Mouse (Mus musculus) skeletal muscle tissue, adult 2 months (tissue): ENCODE data around the gene Clic5.
A peak's percentile ranks its signal among the peaks of the same experiment; 100 is the strongest.
"Not testable (repeated sequence)": the region's sequence is repeated elsewhere in the genome, so short reads cannot be mapped to it uniquely, and the experiment has no call there.

Experiments used
- DNase-seq: peaks from one replicate; pipeline ENCODE4 v3.0.0-alpha.2; 2012; ENCODE audit warnings: low read depth, low spot score

The Clic5 gene

DNA sequence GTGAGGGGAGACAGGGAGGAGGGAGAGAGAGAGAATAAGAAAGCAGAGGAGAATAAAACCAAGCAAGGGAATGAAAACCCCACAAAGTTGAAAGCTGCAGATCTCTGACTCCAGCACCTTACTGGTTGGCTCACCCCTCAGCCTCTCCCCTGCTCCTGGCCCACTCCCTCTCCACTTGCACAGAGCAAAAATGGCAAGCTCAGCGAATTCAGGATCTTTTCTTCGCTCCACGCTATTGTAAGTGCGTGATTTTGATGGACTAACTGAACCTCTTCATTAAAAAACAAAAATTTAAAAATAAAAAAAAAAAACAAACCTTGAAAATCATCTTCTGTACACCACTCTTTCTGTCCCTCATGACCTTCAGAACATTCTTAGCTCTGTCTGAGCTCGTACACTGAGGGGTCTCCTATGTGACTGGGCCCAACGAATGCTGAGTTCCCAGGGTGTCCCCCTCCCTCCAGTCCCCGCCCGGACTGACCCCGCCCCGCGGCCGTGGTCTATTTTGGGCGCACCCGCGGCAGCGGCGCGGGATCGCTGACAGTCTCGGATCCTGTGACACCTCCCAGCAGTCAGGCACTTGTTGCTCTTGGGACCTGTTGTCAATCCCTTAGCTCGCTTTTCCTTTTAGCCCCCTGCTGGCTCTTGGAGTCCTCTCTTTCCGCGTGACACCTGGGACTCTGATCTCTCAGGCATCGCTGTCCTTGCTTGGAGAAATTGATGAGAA is at the start of gene Clic5:
Gene Clic5, plus strand, starts transcription at position 543 of the 727 bp plus-strand sequence.
- peak; percentile 89 for DNase-seq

DNA sequence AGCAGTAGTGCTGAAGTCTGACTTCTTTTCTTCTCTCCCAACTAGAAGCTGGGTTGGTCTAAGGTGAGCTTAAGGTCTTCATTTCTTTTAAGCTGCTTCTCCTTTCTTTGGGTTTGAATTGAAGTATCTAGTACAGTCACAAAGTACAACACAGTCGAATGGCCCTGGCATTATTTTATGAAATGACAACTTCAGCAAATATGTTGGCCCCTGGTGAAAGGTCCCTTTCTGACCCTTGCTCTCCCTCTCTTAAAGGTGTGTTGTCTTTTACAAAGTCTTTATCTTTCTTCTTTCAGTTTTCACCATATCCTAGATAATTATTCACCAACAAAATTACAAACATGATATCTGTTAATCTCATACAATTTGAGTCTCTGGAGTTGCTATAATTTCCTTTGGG is 42.6 kb upstream of the Clic5 start:
- DNase-seq: no peak

- DNase-seq: no peak
These were observed 40.1 kb upstream of the Clic5 start for GRCm38 (mm10) chr17:44148109-44148846.

DNA sequence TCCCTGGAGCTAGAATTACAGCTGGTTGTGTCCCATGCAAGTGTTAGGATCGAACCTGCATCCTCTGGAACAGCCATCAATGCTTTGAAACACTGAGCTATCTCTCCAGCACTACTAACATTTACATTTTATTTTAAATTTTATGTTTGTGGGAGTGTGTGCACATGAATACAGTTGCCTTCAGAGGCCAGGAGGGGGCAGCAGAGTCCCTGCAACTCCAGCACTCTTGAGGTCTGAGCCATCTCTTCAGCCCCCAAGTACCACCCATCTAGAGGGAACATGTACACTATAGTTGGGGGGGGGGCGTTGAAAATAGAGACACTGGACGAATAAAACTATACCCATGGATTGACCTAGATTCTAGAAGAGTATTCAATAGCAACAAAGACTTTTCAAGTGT is 37.3 kb upstream of the Clic5 start:
- DNase-seq: peak; percentile 55

DNA sequence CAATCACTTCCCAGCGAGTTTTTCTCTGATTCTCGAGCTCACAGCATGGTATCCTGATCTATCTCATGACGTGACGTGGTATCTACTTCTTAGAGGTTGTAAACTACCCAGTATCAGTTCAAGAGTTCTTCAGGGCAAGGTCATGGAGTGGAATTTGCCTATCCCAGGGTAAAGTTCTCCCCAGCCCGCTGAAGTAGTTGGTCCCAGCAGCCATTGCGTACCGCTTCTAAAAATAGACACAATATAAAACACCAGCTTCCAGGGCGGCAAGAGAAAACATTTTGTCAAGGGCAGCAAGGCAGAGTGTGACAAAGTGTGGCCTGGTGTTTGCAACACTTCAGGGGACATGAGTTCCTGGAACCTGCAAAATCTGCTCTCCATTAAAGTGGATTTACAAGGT is 36.5 kb upstream of the Clic5 start:
- peak; percentile 39 for DNase-seq

DNA sequence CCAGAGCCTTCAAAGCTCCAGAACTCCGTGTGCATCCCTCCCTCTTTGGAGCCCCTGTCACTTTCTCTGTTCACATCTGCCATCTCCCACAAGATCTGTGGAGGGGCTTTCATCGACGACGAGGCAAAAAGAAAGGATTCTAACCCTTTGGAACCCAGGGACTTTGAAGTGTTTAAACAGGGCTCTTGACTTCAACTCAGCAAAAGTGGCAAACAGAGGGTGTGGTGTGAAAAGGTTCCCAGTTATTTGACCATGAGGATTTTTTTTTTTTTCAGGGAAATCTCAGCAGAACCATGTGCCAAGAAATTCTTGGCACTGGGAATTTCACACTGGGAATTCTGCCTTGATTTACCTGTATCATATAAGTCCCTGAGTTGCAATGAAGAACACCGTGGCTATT is 34.5 kb upstream of the Clic5 start:
- no peak for DNase-seq

DNA sequence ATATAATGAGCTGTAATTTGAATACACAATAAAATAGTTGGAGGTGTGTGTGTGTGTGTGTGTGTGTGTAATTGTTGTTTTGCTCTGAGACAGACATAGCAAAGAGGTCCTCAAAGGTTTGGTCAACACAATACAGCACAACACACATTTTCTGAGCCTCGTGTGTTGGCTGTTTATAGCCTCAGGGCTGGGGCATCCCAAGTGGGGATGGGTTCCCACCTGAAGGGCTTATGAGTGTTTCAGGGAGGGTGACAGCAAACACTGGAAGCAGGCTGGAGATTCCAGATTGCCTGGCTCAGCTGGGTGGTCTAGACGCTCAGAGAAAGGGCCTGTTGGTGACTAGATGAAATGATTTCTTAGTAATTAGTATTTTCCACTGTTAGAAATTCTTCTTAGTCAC is 33.2 kb upstream of the Clic5 start:
- no peak for DNase-seq

DNA sequence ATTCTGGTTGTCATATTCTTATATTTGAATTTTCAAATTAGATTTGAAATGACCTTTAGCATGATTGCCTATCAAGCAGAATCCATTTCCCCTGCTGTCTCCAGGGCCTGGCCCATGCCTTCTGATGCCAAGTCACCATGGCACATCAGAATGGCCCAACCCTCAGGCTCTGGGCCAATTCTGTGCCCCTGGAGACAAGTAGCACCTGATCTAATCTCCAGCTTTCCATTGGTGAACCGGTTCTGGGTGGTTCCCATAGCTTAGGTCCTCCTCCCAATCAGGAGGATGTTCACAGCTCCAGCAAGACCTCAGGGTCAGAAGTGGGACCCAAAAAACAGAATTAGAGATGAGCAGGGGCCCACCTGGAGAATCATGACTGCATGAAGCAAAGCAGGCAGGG is 30.2 kb upstream of the Clic5 start:
- no peak for DNase-seq

GRCm38 (mm10) chr17:44160449-44160848 is 27.9 kb upstream of the Clic5 start:
- DNase-seq: no peak

- peak; percentile 55 for DNase-seq
These were observed 25.9 kb upstream of the Clic5 start for GRCm38 (mm10) chr17:44162514-44162913.

DNA sequence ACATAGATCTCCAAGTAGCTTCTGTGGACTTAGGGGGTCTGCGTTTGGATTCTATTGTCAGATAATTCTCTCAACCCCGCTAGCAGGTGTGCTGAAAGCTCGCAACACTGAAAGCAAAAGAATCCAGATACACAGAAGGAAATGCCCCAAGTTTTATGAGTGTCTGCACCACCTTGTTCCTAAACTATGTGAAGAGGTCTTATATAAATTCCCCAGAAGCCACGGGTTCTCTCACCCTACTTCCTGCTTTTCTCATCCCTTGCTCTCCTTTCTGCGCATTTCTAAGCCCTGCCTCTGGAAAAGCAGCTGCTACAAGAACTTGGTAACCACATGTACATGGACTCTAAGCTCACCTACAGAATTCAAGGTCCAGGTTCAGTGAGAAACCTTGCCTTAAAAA is 25.4 kb upstream of the Clic5 start:
- DNase-seq: no peak

DNA sequence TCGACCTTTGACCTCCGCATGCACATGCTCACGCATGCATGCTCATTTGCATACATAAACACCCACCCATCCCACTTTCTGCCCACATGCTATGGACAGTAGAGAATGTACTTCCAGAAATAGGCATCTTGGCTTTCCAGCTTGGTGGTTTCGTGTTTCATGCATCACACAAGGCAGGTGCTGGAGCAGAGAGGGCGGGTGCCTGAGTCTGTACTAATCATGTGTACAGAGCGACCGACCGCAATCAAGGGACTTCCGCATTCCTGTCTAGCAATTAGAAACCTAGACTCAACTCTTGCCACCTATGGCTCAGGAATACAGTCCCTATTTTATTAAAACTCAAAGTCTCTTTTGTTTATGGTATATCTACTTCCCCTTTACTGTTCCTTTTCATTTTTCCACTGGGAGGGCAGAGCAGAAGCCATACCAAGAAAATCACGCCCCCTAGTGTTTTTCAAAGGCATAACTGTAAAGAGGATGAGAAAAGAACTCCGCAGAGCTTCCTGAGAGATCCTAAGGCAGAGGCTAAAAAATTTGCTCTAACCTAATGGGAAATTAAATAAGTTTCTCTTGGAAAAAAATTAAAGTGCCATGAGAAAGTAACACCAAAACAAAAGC is 22.5 kb upstream of the Clic5 start:
- DNase-seq: peak; percentile 45

DNA sequence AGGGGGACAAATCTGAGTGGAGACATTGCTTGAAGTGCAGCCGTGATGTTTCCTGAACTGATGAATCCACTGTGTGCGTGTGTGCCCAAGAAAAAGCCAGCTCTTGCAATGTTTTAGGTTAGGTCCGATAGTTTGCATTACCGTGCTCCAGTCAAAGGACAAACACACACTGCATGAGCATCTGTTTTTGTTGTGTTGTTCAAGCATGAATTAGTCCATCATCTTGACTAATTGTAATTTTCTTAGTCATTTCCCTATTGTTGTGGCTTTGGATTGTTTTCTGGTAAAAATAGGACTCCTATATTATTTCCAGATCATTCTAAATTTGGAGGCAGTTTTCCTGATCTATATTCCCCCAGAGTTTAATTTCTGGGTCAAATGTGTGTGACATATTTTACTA is 18.7 kb upstream of the Clic5 start:
- DNase-seq: no peak

GRCm38 (mm10) chr17:44170316-44170715 is 18.1 kb upstream of the Clic5 start:
- DNase-seq: no peak

GRCm38 (mm10) chr17:44171930-44172329 is 16.5 kb upstream of the Clic5 start:
- DNase-seq: no peak

DNA sequence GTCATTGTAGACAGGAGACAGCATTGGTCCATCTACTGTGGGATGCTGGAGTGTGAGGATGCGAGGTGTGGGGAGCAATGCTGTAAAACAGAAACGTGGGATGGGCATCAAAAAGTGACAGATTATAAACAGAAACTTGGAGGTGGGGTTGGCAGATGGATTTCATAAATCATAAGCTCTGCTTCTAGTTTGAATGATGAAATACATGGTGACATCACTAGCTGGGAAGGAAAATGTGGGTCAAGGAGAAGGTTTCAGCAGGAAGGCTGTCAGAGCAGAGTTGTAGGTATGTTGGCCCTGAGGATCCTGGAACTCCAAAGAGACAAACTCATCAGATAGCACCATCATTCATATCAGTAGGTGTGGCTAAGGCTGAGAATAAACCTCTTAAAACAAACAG is 15.0 kb upstream of the Clic5 start:
- DNase-seq: no peak

- DNase-seq: no peak
These were observed 11.1 kb upstream of the Clic5 start for GRCm38 (mm10) chr17:44177291-44177690.

DNA sequence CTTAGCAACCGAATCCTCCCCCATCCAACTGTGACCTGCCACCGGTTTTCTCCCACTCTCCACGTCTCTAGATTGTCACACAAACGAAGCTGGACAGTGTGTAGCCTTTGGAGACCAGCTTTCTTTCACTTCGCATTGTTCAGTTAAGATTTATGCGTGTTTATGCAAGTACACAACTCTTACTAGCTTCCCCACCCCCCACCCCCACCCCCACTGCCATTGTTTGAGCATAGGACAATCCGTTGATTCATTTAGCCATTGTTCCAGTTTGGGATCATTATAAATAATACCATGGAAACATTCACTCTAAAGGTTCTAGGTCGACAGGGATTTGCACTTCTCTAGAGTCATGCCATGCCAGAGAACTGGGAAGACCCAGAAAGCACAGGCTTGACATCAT is 7.0 kb upstream of the Clic5 start:
- no peak for DNase-seq

DNA sequence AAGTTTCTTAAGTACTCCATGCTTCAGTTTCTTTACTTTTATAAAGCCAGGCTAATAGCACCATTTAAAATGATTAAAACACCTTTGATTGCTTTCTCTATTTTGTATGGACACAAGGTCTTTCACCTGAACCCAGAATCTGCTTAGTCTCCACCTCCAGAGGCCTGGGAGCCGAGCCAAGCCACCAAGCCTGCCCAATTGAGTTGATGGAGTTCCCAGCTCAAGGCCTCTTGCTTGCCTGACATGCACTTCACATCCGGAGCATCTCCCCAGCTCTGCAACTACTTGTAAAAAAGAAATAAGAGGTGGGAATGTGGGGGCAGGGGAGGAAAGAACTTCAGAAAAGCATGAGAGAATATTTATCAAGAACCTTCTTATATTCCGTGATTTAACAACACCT is 1.5 kb upstream of the Clic5 start:
- no peak for DNase-seq

DNA sequence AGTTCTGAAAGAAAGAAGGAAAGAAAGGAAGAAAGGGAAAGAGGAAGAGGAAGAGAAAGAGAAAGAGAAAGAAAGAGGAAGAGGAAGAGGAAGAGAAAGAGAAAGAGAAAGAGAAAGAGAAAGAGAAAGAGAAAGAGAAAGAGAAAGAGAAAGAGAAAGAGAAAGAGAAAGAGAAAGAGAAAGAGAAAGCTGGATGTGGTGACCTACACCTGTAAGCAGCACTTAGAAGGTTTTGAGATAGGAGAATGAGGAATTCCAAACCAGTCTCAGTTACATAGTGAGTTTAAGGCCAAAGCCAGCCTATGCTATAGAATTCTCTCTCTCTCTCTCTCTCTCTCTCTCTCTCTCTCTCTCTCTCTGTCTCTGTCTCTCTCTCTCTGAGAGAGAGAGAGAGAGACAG is 847 bp upstream of the Clic5 start:
- DNase-seq: not testable (repeated sequence)

DNA sequence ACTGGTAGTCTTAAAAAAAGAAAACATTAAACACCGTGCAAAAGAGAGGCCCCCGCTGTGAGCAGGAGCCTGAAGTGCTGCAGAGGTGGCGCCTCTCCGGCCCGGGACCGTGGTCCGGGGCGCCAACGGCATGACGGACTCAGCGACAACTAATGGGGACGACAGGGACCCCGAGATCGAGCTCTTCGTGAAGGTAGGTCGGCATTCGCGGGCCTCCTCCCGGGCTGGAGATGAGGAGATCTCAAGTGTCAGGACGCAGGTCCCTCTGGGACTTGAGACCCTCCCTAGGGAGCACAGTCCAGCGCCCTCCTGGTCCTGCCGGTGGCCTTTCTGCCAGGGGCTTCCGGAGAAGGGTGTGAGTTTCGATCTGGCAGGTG is 373 bp downstream of the Clic5 start:
- peak; percentile 59 for DNase-seq

DNA sequence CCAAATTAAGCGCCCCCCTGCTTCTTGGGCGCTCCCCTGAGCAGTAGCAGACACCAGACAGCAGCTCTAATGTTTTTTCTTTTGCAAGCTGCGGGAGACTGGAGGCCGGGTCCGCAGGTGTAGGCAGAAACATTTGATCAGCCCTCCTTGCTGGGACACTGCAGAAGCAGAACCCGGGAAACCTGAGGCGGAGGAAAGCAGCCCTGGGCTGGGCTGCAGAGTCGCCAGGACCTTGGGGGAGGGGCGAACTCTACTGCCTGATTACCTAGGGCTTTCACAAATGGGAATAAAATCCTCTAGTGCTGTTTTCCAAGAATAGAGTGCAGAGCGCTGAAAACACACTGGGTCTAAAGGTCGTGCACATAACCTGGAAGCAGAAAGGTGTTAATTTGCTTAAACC is 1.3 kb downstream of the Clic5 start:
- DNase-seq: peak; percentile 76

- no peak for DNase-seq
These were observed 1.9 kb downstream of the Clic5 start for GRCm38 (mm10) chr17:44190246-44190645.
